Mouse (Mus musculus) thymus, adult 2 months (tissue): ENCODE data around the gene Ano10. TPM values are rescaled to one million over a fixed set of nuclear protein-coding genes. Genes with fewer than 3 reads are reported as not detected.

Experiments
- DNase-seq: peaks from one replicate; pipeline ENCODE4 v3.0.0; 2021
- H3K27ac ChIP-seq: fragments of 200-500 bp; 2 replicates; pipeline ENCODE4 v1.5.1; 2012; ENCODE audit warnings: low read length, control low read depth; ENCODE audit not compliant: control insufficient read depth, insufficient read depth
- H3K27me3 ChIP-seq: fragments of 200-500 bp; 2 replicates; pipeline ENCODE4 v1.6.1; 2012; ENCODE audit warnings: mild to moderate bottlenecking, low read length, moderate library complexity, mixed read lengths; ENCODE audit not compliant: control insufficient read depth, insufficient read depth
- H3K36me3 ChIP-seq: fragments of 200-500 bp; 2 replicates; pipeline ENCODE4 v1.6.1; 2012; ENCODE audit warnings: mild to moderate bottlenecking, low read length, moderate library complexity; ENCODE audit not compliant: control insufficient read depth, insufficient read depth
- H3K4me1 ChIP-seq: fragments of 200-500 bp; replicated peaks from 2 replicates; pipeline ENCODE4 v1.6.1; 2012; ENCODE audit warnings: low read length; ENCODE audit not compliant: control insufficient read depth, insufficient read depth
- H3K4me3 ChIP-seq: fragments of 200-500 bp; 2 replicates; pipeline ENCODE4 v1.5.1; 2012; ENCODE audit warnings: mild to moderate bottlenecking, low read length, control low read depth, moderate library complexity; ENCODE audit not compliant: control insufficient read depth, insufficient read depth
- CTCF ChIP-seq: fragments of 200-500 bp; IDR thresholded peaks from 2 replicates; pipeline ENCODE4 v1.5.1; 2012; ENCODE audit warnings: mild to moderate bottlenecking, control low read depth, low read length, moderate library complexity, borderline replicate concordance; ENCODE audit not compliant: control insufficient read depth, poor library complexity, insufficient read depth; ENCODE audit errors: extremely low read depth
- POLR2A ChIP-seq: fragments of 200-500 bp; IDR thresholded peaks from 2 replicates; pipeline ENCODE4 v1.6.1; 2012; ENCODE audit warnings: mild to moderate bottlenecking, low read length, control low read depth, moderate library complexity; ENCODE audit not compliant: control insufficient read depth, poor library complexity, insufficient read depth; ENCODE audit errors: extremely low read depth
- WGBS: fragments of 180-500 bp; shearing (Covaris S2); methylation state at CpG from one replicate; pipeline ENCODE4 v1.1.7; 2018; 5-methylcytosine and 5-hydroxymethylcytosine counted together
- polyA plus RNA-seq: library from polyadenylated mRNA; depleted of rRNA; stranded (reverse); fragments of >200 nt; gene quantifications from 2 replicates; pipeline ENCODE4 v1.2.3, GENCODE M21; 2012

Ano10 gene
- polyA plus RNA-seq, 1 experiment, result 41.3 TPM

DNA sequence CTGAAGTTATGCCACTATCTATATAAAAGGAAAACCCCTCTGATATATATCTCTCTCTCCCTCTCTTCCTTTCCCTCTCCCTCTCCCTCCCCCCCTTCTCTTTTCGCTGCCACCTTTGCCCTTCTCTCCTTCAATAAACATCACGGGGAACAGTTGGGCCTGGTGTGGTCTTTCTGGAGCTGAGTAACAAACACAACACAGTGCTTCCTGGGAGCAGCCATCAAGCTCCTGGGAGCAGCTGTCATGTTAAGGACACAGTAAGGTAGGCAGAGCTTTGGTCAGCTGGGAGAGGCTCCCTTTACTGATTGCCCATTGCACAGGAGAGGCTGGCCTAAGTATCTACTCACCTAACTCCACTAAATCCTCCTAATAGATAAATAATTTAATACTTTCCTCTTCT, 9.5 kb downstream of the Ano10 start:
- Histone ChIP-seq H3K4me3 (no peak overlapping the region), H3K4me1 (peaks cover 9% of the 10 kb centered on the region), H3K27ac (no peak overlapping the region), H3K36me3 (no peaks in the 10 kb centered on the region), H3K27me3 (no peaks in the 10 kb centered on the region)
- no peak for TF ChIP-seq CTCF
- DNase-seq, result no peak
- 89% methylated on average over 2 of the region's 2 CpGs for WGBS

GRCm38 (mm10) chr9:122281004-122281403, 13.2 kb downstream of the Ano10 start:
- H3K36me3 ChIP-seq, result no peaks in the 10 kb centered on the region
- no peaks in the 10 kb centered on the region for H3K4me1 ChIP-seq
- WGBS, result 96% methylated on average over 4 of the region's 4 CpGs
- H3K4me3 ChIP-seq, result no peak overlapping the region
- DNase-seq, result no peak
- TF ChIP-seq CTCF (no peak), POLR2A (no peak)
- no peak overlapping the region for H3K27ac ChIP-seq
- H3K27me3 ChIP-seq, result no peaks in the 10 kb centered on the region

DNA sequence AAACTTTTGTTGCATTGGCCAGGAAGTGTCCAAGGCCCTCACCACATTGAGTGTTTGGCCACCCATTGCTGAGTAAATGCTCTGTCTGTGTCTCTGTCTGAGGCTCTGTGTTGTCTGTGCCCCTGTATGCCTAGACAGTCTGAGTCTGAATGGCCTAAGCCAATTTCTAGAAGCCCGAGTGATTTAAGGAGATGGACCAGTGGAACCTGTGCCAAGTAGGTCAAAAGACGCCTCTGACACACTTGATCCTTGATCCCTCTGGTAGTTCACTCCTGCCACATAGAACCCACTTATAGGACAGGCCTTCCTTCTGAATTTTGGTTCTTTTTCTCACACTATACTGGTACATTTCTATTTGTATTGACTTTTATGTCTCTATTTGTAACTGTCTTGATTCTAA, 17.6 kb downstream of the Ano10 start:
- Histone ChIP-seq H3K36me3 (no peaks in the 10 kb centered on the region; the same call in 1 of the 2 replicates), H3K4me1 (peaks cover 6% of the 10 kb centered on the region), H3K27me3 (no peaks in the 10 kb centered on the region), H3K27ac (no peak overlapping the region), H3K4me3 (no peak overlapping the region)
- no peak for DNase-seq
- 96% methylated on average over 2 of the region's 2 CpGs for WGBS
- no peak for TF ChIP-seq POLR2A
- TF ChIP-seq CTCF, result no peak

- Histone ChIP-seq H3K27me3 (no peaks in the 10 kb centered on the region), H3K4me3 (no peak overlapping the region), H3K27ac (no peak overlapping the region), H3K4me1 (peaks cover 9% of the 10 kb centered on the region), H3K36me3 (no peaks in the 10 kb centered on the region; the same call in 1 of the 2 replicates)
- 93% methylated on average over 4 of the region's 4 CpGs for WGBS
- TF ChIP-seq POLR2A, result no peak
- no peak for TF ChIP-seq CTCF
- DNase-seq, result no peak
Measured at GRCm38 (mm10) chr9:122276134-122276533, 18.1 kb downstream of the Ano10 start.

DNA sequence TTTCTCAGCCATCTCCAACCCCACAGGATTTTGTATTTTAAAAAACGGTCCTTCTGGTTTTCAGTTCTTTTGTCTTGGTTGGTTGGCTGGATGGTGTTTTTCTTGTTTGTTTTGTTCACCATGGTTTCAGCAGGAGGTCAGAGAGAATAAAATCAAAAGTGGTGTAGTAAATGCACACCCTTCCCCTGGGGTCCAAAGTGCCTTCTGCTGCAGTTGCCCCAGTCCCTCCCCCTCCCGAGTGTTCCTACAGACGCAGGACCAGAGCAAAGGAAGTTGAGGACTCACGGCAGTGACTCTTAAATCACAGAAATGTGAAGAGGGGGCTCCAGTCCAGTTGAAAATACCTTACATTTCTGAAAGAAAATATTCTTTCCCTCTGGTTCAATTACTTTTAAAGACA, 19.9 kb downstream of the Ano10 start:
- Histone ChIP-seq H3K27me3 (no peaks in the 10 kb centered on the region), H3K4me1 (peaks cover 12% of the 10 kb centered on the region), H3K4me3 (no peak overlapping the region), H3K27ac (no peak overlapping the region), H3K36me3 (no peaks in the 10 kb centered on the region; the same call in 1 of the 2 replicates)
- TF ChIP-seq CTCF (no peak), POLR2A (no peak)
- no peak for DNase-seq
- 96% methylated on average over 4 of the region's 4 CpGs for WGBS

DNA sequence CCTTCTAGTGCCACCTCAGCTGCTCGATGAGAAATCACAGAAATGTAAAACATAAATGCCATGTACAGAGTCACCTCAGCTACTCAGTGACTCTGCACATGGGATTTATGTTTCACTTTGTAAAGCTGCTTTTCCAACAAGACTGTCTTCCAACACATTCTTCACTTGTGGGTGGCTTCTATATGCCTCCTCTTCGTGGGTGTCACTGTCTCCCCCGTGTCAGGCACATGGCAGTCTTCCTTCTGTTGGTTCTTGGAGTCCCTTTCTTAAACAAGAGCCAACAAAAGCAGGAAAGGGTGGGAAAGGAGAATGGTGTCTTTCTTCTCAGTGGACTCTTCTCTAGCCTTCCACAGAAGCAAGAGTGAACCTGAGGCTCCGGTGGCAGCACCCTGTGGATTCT, 20.3 kb downstream of the Ano10 start:
- 92% methylated on average over 4 of the region's 4 CpGs for WGBS
- no peak overlapping the region for H3K27ac ChIP-seq
- peaks cover 12% of the 10 kb centered on the region for H3K4me1 ChIP-seq
- no peaks in the 10 kb centered on the region; the same call in 1 of the 2 replicates for H3K36me3 ChIP-seq
- DNase-seq, result no peak
- TF ChIP-seq CTCF (no peak), POLR2A (no peak)
- no peak overlapping the region for H3K4me3 ChIP-seq
- H3K27me3 ChIP-seq, result no peaks in the 10 kb centered on the region

DNA sequence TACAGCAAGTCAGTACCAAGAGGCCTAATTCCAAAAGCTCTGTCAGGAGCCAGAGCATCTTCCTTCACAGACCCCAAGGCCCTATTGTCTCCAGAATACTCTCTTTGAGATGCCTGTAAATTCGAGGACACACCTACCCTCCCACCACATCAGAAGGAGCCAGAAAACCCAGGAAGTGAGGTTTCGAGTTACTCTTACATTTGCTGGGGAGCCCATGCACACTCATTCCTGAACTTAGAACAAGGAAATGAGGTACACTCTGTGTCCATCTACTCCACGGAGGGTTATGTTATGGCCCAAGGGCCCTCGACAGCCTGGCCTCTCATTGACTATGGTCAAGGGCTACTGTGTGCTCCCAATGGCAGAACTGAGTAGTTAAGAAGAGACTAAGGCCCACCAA, 22.4 kb downstream of the Ano10 start:
- WGBS, result 23% methylated on average over 4 of the region's 4 CpGs
- Histone ChIP-seq H3K36me3 (no peaks in the 10 kb centered on the region; the same call in 1 of the 2 replicates), H3K4me1 (peaks cover 12% of the 10 kb centered on the region), H3K27ac (no peak overlapping the region), H3K4me3 (no peak overlapping the region), H3K27me3 (no peaks in the 10 kb centered on the region)
- no peak for TF ChIP-seq CTCF
- no peak for TF ChIP-seq POLR2A
- DNase-seq, result peak; percentile 63
